Mouse (Mus musculus): ENCODE measurements around the gene Gga1. TPM values are rescaled to one million over a fixed set of nuclear protein-coding genes. Genes with fewer than 3 reads are reported as not detected.

Gene Gga1
- polyA plus RNA-seq, 1 experiment from 2014 or later = 54.0 TPM

DNA sequence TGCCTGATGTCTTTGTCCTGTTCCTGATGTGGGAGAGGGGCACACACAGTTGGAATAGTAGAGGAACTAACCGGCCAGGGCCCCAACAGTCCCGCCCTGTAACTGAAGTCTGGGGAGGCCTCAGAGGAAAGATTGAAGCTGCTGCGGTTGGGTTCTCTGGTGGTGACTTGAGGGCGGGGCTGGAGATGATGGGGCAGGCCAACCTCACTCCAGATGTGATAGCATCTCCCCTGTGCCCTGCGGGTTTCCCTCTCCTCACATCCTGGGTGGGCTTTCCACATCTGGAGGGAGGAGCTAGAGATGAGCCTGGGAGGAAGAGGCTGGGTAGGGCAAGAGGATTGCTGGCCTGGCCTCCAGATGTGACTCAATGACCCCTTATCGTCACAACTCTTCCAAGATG is 46.6 kb downstream of the Gga1 start:
- H3K27ac ChIP-seq = no peak overlapping the region
- H3K4me3 ChIP-seq (ENCODE audit: inconsistent target) = no peak overlapping the region
- H3K36me3 ChIP-seq (ENCODE audit: inconsistent target) = no peaks in the 10 kb centered on the region
- H3K79me2 ChIP-seq (ENCODE audit: inconsistent target) = peaks cover 19% of the 10 kb centered on the region
- WGBS (ENCODE audit: missing documents) = 34% methylated on average over 5 of the region's 6 CpGs

DNA sequence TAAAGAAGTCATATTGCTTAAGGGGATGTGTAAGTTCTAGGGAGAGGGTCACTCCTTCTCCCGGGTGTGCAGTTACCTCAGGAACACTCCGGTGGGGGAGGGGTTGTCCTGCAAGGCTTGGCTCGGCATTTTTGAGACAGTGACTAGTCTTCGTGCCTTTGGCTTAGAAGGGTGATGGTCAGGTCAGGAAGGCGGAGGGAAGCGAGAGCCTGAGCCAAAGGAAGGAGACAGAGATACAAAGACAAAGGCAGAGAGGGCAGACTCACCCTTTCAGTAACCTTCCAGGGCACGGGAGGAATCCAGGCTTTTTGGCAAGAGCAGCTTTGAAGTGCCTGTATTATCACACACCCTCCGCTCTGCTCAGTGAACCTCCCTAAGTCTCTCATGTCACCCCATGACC is 48.1 kb downstream of the Gga1 start:
- 87% methylated on average over 8 of the region's 8 CpGs for WGBS (ENCODE audit: missing documents)
- Histone ChIP-seq H3K79me2 (ENCODE audit: inconsistent target) (peaks cover 20% of the 10 kb centered on the region), H3K27ac (no peak overlapping the region), H3K4me3 (ENCODE audit: inconsistent target) (no peak overlapping the region), H3K36me3 (ENCODE audit: inconsistent target) (peaks cover 10% of the 10 kb centered on the region; the same call in 1 of the 2 replicates)

DNA sequence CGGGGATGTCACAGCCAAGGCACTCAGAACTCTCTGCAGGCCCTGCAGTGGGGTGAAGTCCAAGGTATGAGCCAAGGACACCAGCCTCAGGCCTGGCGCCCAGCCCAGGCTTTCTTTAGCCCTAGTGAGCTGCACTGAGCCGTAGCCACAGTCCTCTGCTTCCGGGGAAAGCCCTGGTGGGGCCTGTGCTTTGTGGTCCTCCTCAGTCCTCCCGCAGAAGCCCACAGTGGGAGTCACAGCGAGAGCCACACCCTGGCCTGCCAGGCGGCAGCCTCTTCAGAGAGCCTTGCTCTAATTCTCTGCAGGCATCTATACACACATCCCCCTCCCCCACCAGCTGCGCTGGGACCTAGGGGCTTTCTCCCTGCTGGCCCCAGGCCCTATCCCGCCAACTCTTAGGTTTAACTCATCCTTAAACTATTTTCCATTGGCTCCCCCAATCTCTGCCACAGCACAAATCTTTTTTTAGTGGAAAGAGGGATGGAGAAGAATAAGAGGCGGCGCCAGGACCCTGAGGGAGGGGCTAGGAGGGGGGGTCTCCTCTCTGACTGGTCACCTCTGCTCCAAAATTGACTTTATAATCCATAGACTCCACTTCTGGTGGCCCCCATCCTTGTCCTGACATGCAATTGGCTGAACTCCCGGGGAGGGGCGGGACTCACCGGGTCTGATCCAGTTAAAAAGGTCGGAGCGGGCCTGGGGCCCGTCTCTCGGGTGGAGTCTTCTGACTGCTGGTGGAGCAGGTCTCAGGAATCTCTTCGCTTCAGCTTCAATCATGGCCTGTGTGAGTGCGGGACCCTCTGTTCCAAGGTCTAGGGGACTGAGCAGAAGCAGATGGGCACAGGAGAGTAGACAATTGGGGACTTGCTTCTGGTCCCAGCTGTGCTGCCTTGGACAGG is 49.3 kb downstream of the Gga1 start, which contains the start of gene Lgals1:
Gene Lgals1 (plus strand): TSS at position 705 of the 899 bp plus-strand sequence.
- peak within 1 kb of the TSS; percentile 88 for H3K4me3 ChIP-seq (ENCODE audit: inconsistent target)
- H3K36me3 ChIP-seq (ENCODE audit: inconsistent target) = peaks cover 13% of the 10 kb centered on the region; the same call in 1 of the 2 replicates
- H3K27ac ChIP-seq = peak within 1 kb of the TSS; percentile 96
- peaks cover 20% of the 10 kb centered on the region for H3K79me2 ChIP-seq (ENCODE audit: inconsistent target)
- 11% methylated on average over 20 of the region's 20 CpGs for WGBS (ENCODE audit: missing documents)

GRCm38 (mm10) chr15:78927021-78927787 is 50.2 kb downstream of the Gga1 start:
- Histone ChIP-seq H3K36me3 (ENCODE audit: inconsistent target) (peaks cover 13% of the 10 kb centered on the region; the same call in 1 of the 2 replicates), H3K27ac (peak overlapping the region; percentile 96), H3K79me2 (ENCODE audit: inconsistent target) (peaks cover 20% of the 10 kb centered on the region), H3K4me3 (ENCODE audit: inconsistent target) (peak overlapping the region; percentile 88)
- WGBS (ENCODE audit: missing documents) = 15% methylated on average over 15 of the region's 15 CpGs

DNA sequence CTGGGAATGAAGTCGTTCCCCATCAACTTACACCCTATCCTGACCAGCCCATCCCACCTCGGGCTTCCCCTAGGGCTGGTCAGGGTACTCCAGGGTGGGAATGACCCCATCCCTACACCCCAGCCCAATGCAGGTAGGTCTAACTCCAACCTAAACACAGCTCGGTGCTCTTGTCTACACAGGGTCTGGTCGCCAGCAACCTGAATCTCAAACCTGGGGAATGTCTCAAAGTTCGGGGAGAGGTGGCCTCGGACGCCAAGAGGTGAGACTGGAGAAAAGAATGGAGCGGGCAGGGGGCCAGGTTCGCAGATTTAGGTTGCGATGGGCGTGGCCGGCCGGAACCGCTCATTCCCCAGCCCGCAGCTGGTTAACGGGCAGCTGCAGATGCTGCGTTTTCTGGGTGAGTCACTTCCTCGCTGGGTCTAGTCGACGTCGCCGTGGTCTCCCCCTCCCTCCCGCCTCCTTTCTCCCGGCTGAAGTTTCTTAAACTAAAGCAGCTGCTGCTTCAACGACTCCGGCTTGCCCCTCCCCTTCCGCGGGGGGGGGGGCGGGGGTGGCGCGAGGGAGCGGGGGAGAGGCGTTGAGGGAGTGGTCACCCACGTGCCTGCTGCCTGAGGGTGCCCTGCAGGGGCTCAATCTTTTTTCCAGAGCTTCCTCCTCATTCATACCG is 50.9 kb downstream of the Gga1 start:
- H3K36me3 ChIP-seq (ENCODE audit: inconsistent target) = peaks cover 13% of the 10 kb centered on the region; the same call in 1 of the 2 replicates
- 1% methylated on average over 34 of the region's 35 CpGs for WGBS (ENCODE audit: missing documents)
- H3K27ac ChIP-seq = peak overlapping the region; percentile 96
- H3K79me2 ChIP-seq (ENCODE audit: inconsistent target) = peaks cover 20% of the 10 kb centered on the region
- H3K4me3 ChIP-seq (ENCODE audit: inconsistent target) = peak overlapping the region; percentile 88

DNA sequence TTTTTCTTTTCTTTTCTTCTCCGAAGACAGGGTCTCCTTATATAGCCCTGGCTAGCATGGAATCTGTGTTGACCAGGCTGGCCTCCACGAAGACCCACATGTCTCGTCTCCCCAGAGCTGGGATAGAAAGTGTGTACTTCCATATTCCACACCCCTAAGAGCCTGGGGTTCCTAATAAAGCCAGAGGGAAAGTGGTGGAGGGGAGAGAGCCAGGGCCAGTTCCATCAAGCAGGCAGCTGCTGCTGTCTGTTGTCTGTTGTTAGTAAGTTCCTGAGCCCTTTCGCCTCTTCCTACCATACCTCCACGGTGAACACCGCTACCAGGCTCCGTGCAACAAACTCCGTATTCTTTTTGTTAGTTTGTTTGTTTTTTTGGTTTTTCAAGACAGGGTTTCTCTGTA is 51.5 kb downstream of the Gga1 start:
- H3K4me3 ChIP-seq (ENCODE audit: inconsistent target) = peak overlapping the region; percentile 8; the same call in 1 of the 2 replicates
- peaks cover 20% of the 10 kb centered on the region for H3K79me2 ChIP-seq (ENCODE audit: inconsistent target)
- H3K27ac ChIP-seq = peak overlapping the region; percentile 82
- WGBS (ENCODE audit: missing documents) = 60% methylated on average over 6 of the region's 8 CpGs
- peaks cover 13% of the 10 kb centered on the region; the same call in 1 of the 2 replicates for H3K36me3 ChIP-seq (ENCODE audit: inconsistent target)

GRCm38 (mm10) chr15:78930192-78930706 is 53.3 kb downstream of the Gga1 start:
- 97% methylated on average over 6 of the region's 6 CpGs for WGBS (ENCODE audit: missing documents)

GRCm38 (mm10) chr15:78930801-78931426 is 53.9 kb downstream of the Gga1 start:
- Histone ChIP-seq H3K79me2 (ENCODE audit: inconsistent target) (peaks cover 29% of the 10 kb centered on the region), H3K4me3 (ENCODE audit: inconsistent target) (no peak overlapping the region), H3K36me3 (ENCODE audit: inconsistent target) (peaks cover 13% of the 10 kb centered on the region; the same call in 1 of the 2 replicates), H3K27ac (no peak overlapping the region)
- WGBS (ENCODE audit: missing documents) = 92% methylated on average over 7 of the region's 7 CpGs

More at GRCm38 (mm10) chr15:78930192-78930706, 53.3 kb downstream of the Gga1 start:
- Histone ChIP-seq H3K4me3 (ENCODE audit: inconsistent target) (no peak overlapping the region), H3K27ac (no peak overlapping the region), H3K79me2 (ENCODE audit: inconsistent target) (peaks cover 22% of the 10 kb centered on the region), H3K36me3 (ENCODE audit: inconsistent target) (peaks cover 13% of the 10 kb centered on the region; the same call in 1 of the 2 replicates)

- H3K27ac ChIP-seq = no peak overlapping the region
- peaks cover 32% of the 10 kb centered on the region for H3K79me2 ChIP-seq (ENCODE audit: inconsistent target)
- H3K4me3 ChIP-seq (ENCODE audit: inconsistent target) = no peak overlapping the region
- whole genome bisulfite sequencing (ENCODE audit: missing documents) = 0% methylated on average over 3 of the region's 3 CpGs
- peaks cover 13% of the 10 kb centered on the region; the same call in 1 of the 2 replicates for H3K36me3 ChIP-seq (ENCODE audit: inconsistent target)
Measured at GRCm38 (mm10) chr15:78931577-78931976, 54.6 kb downstream of the Gga1 start.

GRCm38 (mm10) chr15:78934784-78935320 is 57.9 kb downstream of the Gga1 start, which contains the start of gene Nol12:
Gene Nol12, plus strand, starts transcription at chr15:78934933.
- H3K36me3 ChIP-seq (ENCODE audit: inconsistent target) = peaks cover 28% of the 10 kb centered on the region; the same call in 1 of the 2 replicates
- H3K79me2 ChIP-seq (ENCODE audit: inconsistent target) = peaks cover 15% of the 10 kb centered on the region
- WGBS (ENCODE audit: missing documents) = 2% methylated on average over 42 of the region's 42 CpGs
- H3K27ac ChIP-seq = peak within 1 kb of the TSS; percentile 67
- H3K4me3 ChIP-seq (ENCODE audit: inconsistent target) = peak within 1 kb of the TSS; percentile 85

DNA sequence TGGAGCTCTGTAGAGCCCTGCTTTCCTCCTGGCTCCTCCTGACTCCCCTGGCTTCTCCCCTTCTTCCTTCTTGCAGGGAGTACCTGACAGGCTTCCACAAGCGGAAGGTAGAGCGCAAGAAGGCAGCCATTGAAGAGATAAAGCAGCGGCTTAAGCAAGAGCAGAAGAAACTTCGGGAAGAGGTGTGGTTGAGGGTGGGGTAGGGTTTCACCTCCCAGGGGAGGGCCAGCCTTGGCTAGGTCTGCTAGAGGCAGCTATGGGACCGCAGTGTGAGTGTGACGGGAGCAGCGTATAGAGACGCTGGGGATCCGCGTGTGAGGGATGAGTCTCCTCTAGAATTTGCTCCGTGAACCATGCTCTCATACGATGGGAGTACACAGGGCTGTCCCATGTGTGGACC is 59.4 kb downstream of the Gga1 start:
- no peak overlapping the region for H3K27ac ChIP-seq
- H3K79me2 ChIP-seq (ENCODE audit: inconsistent target) = peaks cover 15% of the 10 kb centered on the region
- H3K4me3 ChIP-seq (ENCODE audit: inconsistent target) = no peak overlapping the region

GRCm38 (mm10) chr15:78937311-78937710 is 60.3 kb downstream of the Gga1 start:
- Histone ChIP-seq H3K79me2 (ENCODE audit: inconsistent target) (peaks cover 15% of the 10 kb centered on the region), H3K27ac (no peak overlapping the region), H3K4me3 (ENCODE audit: inconsistent target) (no peak overlapping the region), H3K36me3 (ENCODE audit: inconsistent target) (peaks cover 38% of the 10 kb centered on the region)
- WGBS (ENCODE audit: missing documents) = 95% methylated on average over 9 of the region's 10 CpGs

More for the DNA sequence above, 59.4 kb downstream of the Gga1 start:
- WGBS (ENCODE audit: missing documents) = 95% methylated on average over 12 of the region's 12 CpGs
- H3K36me3 ChIP-seq (ENCODE audit: inconsistent target) = peaks cover 38% of the 10 kb centered on the region

- Histone ChIP-seq H3K27ac (no peak overlapping the region), H3K79me2 (ENCODE audit: inconsistent target) (peaks cover 15% of the 10 kb centered on the region), H3K36me3 (ENCODE audit: inconsistent target) (peaks cover 38% of the 10 kb centered on the region), H3K4me3 (ENCODE audit: inconsistent target) (no peak overlapping the region)
- WGBS (ENCODE audit: missing documents) = 100% methylated on average over 2 of the region's 2 CpGs
Measured at GRCm38 (mm10) chr15:78937963-78938362, 61.0 kb downstream of the Gga1 start.

Measured in macrophage (primary cell).